Mouse (Mus musculus): Measurements from ENCODE around the gene Sspn. TPM values are rescaled to one million over a fixed set of nuclear protein-coding genes. Genes with fewer than 3 reads are reported as not detected.

Sspn gene
- polyA plus RNA-seq, 1 experiment from 2014 or later: 1.8 TPM

DNA sequence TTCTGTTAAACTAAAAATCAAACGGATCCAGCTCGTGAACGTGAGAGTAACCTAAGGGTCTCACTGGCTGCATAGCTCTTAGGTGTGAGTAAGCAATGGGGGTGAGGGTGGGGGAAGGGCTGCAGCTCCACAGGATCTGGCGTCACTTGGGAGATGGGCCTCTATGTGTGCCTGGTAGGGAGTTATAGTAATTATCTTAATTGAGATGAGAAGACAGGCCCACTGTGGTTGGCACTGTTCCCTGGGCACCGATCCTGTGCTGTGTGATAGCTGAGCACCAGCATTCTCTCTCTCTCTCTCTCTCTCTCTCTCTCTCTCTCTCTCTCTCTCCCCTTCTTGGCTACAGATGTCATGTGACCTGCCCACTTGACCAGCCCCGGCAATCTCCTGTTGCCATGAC, 9.4 kb downstream of the Sspn start:
- Histone ChIP-seq H3K9me3 (no peaks in the 10 kb centered on the region), H3K27ac (no peak overlapping the region), H3K27me3 (ENCODE audit: insufficient read depth, poor library complexity, severe bottlenecking) (no peaks in the 10 kb centered on the region), H3K4me1 (replicated peaks) (0 out of 2 replicates have a peak, but pooled peaks cover 1% of the 10 kb centered on the region), H3K4me3 (no peak overlapping the region), H3K36me3 (no peaks in the 10 kb centered on the region)
- 79% methylated on average over 6 of the region's 6 CpGs for WGBS
- DNase-seq (ENCODE audit: low spot score): no peak

DNA sequence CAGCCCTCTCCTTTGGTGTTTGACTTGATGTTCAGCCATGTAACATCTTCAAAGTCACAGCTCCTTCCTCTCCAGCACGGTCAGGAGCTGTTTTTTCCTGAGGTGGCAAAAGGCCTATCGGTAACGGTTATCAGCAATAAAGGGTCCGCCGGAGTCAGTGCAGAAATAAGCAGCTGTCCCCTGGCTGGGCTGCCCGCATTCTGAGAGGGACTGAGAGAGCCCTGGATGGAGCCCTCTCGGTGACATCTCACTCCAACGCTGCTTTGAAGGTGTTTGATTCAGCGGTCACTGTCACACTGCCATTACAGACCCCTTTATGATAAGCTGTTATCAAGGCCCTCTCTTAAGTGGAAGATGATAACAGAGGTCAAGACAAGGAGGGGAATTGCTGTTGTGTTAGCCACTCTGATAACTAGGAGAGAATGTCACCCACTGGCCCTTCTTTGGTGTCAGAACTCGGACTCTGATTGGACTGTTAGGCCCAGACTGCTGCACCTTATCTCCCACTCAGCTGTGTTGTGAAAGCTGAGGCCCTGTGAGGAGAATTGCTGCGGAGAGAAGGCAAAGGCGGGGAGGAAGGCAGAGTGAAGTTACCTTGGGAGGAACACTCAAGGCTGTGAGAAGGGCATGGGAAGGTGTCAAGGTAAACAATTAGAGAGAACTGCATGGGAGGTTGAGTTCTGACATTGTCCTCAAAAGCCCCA, 11.0 kb downstream of the Sspn start:
- Histone ChIP-seq H3K36me3 (no peaks in the 10 kb centered on the region), H3K9me3 (no peaks in the 10 kb centered on the region), H3K4me3 (no peak overlapping the region), H3K27me3 (ENCODE audit: insufficient read depth, poor library complexity, severe bottlenecking) (no peaks in the 10 kb centered on the region), H3K4me1 (replicated peaks) (no peaks in the 10 kb centered on the region), H3K27ac (no peak overlapping the region)
- WGBS: 79% methylated on average over 12 of the region's 12 CpGs
- DNase-seq (ENCODE audit: low spot score): no peak

DNA sequence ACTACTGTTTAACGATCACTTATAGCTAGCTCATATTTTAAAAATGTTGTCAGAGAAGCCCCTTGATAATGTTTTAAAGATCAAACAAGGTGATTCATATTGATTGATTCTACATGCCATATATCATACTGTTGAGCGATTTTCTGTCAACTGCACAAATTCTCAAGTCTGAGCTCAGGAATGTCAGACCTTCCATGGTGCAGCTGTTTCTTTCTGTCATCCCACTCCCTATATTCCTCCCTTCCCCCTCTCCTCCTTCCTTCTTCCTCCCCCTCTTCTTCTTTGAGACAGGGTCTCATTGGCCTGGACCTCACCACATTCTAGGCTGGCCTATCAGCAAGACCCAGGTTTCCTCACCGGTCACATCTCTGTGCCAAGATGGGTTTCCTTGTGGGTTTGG, 12.0 kb downstream of the Sspn start:
- DNase-seq (ENCODE audit: low spot score): no peak
- 93% methylated on average over 3 of the region's 3 CpGs for WGBS
- H3K9me3 ChIP-seq: no peaks in the 10 kb centered on the region

DNA sequence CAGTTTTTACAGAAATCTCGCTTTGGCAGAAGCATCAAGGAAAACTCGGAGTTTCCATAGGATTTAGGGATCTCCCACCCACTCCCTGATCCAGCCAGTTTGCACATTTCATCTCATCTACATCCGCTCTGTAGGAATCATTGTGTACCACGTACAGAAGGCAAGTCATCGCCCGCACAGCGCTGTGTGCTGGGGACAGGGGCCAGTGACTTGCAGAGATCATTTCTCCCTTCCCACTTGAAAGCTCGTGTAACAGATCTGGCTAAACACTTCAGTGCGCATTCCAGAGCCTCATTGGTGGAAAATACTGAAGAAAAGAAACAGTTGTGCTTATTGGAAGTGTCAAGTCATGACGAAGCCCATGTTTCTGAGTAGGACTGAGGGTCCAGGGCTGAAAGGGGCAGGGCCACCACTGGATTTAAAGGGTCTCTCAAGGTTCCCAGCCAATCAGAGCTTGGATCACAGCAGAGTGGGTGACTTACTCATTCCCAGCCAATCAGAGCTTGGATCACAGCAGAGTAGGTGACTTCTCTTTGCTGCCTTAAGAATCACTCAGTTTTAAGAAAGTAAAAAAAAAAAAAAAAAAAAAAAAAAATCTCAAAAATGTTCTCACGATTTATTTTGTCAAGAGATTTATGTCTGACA, 14.4 kb downstream of the Sspn start:
- Histone ChIP-seq H3K4me3 (no peak overlapping the region), H3K27ac (no peak overlapping the region), H3K9me3 (no peaks in the 10 kb centered on the region), H3K4me1 (replicated peaks) (peaks cover 13% of the 10 kb centered on the region), H3K27me3 (ENCODE audit: insufficient read depth, poor library complexity, severe bottlenecking) (no peaks in the 10 kb centered on the region), H3K36me3 (no peaks in the 10 kb centered on the region)
- DNase-seq (ENCODE audit: low spot score): no peak
- 87% methylated on average over 11 of the region's 11 CpGs for WGBS

More for the DNA sequence above, 12.0 kb downstream of the Sspn start:
- H3K4me3 ChIP-seq: no peak overlapping the region
- no peaks in the 10 kb centered on the region for H3K36me3 ChIP-seq
- H3K27me3 ChIP-seq (ENCODE audit: insufficient read depth, poor library complexity, severe bottlenecking): no peaks in the 10 kb centered on the region
- no peak overlapping the region for H3K27ac ChIP-seq
- peaks cover 6% of the 10 kb centered on the region for H3K4me1 ChIP-seq (replicated peaks)

DNA sequence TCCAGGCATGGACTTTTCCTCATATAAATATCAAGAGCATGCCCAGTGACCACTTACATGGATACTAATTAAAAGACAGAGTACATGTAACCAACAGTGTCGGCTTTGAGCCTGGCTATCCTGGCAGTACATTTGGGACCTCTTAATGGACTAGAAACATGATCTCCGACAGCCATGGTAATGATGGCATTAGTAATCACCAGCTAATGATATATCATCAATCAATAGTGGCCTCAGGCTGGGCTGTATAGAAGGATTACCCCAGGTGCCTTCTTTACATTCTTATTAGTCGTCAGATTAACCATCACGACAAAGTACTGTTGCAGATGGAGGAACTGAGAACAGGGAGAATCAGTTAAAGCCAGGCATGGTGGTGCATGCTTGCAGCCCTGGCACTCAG, 17.6 kb downstream of the Sspn start:
- peaks cover 22% of the 10 kb centered on the region for H3K4me1 ChIP-seq (replicated peaks)
- no peaks in the 10 kb centered on the region for H3K36me3 ChIP-seq
- no peak for DNase-seq (ENCODE audit: low spot score)
- H3K9me3 ChIP-seq: no peaks in the 10 kb centered on the region
- H3K27ac ChIP-seq: no peak overlapping the region
- WGBS: 62% methylated on average over 4 of the region's 4 CpGs
- H3K27me3 ChIP-seq (ENCODE audit: insufficient read depth, poor library complexity, severe bottlenecking): no peaks in the 10 kb centered on the region
- H3K4me3 ChIP-seq: no peak overlapping the region

DNA sequence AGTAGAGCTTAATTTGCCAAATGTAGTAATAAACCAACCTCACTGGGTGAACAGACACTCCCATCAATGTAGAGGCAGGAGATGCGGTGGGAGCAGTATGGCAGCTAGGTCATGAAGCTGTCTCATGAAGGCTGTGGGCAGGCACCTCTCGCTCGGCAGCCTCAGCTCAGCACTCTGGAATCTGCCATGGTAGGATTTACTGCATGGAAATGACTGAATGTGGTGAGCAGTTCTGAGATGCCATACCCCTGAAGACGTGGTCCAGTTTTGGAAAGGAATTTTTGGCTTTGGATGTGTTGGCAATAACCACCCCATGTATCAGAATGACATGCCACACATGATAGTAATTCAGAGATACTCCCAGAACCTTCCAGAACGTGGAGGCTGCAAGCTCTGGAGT, 19.2 kb downstream of the Sspn start:
- DNase-seq (ENCODE audit: low spot score): no peak
- WGBS: 88% methylated on average over 5 of the region's 5 CpGs

DNA sequence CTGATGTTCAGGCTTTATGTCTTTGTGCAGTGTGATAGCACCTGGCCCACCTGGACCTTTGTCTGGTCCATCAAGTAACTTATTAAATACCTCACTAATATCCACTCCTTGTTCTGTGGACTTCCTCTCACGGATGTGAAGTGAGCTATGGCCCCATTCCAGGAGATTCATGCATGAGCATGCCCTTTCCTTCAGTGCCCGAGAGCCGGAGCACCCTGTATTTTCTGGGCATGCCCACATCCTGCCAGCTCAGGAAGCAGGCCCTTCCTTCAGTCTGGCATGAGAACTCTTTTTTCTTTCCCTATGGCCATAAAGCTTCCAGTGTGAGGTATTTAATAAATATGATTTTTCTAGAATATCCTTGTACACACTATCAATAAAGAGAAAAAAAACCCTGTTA, 21.2 kb downstream of the Sspn start:
- WGBS: 82% methylated on average over 3 of the region's 3 CpGs
- H3K4me3 ChIP-seq: no peak overlapping the region

More for the DNA sequence above, 19.2 kb downstream of the Sspn start:
- Histone ChIP-seq H3K4me3 (no peak overlapping the region), H3K27ac (no peak overlapping the region), H3K9me3 (no peaks in the 10 kb centered on the region), H3K4me1 (replicated peaks) (peaks cover 23% of the 10 kb centered on the region), H3K27me3 (ENCODE audit: insufficient read depth, poor library complexity, severe bottlenecking) (no peaks in the 10 kb centered on the region), H3K36me3 (no peaks in the 10 kb centered on the region)

DNA sequence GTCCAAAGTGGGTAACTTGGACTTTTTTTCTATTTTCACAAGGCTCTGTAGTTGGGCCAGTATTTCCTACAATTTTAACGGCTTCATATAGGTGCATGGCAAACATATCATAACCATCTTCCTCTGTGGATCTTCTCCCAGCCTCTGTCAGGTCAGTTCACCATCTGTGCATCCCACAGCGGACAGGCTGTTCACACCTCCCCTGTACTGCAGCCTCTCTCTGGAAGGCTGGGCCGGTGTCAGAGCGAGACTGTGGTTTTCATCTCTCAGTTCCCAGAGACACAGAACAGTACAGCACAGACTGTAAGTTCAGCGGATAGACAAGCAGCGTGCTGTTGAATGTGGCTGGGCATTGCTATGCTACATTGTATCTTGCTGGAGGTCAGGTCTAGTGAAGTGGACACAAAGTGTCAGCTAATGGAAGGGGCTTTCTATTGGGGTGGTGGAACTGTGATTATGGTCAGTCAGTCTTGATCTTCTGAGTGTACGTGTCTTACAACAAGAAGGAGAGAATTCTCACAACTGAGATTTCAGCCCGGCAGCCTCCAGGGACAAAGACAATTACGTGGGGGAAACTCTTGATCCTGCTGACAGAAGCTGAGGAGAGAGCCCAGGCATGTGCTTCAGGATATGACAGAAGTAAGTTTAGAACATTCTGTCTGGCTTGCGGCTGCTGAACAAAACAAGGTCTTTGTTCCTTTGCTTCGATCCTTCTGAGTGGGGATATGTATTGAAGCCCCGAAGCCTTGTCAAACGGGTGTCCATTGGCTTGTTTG, 21.9 kb downstream of the Sspn start:
- no peak for DNase-seq (ENCODE audit: low spot score)

More for the DNA sequence above, 21.2 kb downstream of the Sspn start:
- H3K27ac ChIP-seq: no peak overlapping the region
- H3K36me3 ChIP-seq: no peaks in the 10 kb centered on the region
- H3K9me3 ChIP-seq: no peaks in the 10 kb centered on the region
- no peaks in the 10 kb centered on the region for H3K27me3 ChIP-seq (ENCODE audit: insufficient read depth, poor library complexity, severe bottlenecking)
- DNase-seq (ENCODE audit: low spot score): no peak
- peaks cover 25% of the 10 kb centered on the region for H3K4me1 ChIP-seq (replicated peaks)

DNA sequence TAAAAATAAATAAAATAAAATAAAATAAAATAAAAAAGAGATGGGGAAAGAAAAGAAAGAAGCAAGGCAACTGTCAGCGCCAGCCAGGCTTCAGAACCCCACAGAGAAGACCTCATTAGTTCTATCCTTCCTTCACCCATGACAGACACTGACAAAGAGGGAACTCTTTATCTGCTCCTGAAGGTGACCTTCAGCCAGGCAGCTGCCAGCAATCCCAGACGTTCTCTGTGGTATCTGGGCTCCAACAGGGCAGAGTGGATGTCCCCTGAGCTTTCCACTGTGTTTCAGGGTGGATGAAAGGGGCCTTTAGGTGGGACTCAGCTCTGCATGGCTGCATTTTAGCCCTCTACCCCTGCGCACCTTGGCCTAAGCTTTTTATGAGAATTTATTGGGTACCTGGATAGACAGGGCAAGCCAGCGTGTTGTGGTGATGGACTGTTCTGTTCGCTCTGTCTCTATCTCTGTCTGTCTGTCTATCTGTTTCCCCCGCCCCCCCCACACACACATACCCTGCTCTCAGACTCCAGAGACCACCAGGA, 26.1 kb downstream of the Sspn start:
- DNase-seq (ENCODE audit: low spot score): no peak
- no peaks in the 10 kb centered on the region for H3K9me3 ChIP-seq
- no peak overlapping the region for H3K4me3 ChIP-seq
- H3K27ac ChIP-seq: 0 out of 2 replicates have a peak overlapping the region, but pooled peaks have one; percentile 45
- H3K4me1 ChIP-seq (replicated peaks): peaks cover 20% of the 10 kb centered on the region
- 68% methylated on average over 6 of the region's 6 CpGs for WGBS
- H3K36me3 ChIP-seq: no peaks in the 10 kb centered on the region
- no peaks in the 10 kb centered on the region for H3K27me3 ChIP-seq (ENCODE audit: insufficient read depth, poor library complexity, severe bottlenecking)

More for the DNA sequence above, 21.9 kb downstream of the Sspn start:
- Histone ChIP-seq H3K27me3 (ENCODE audit: insufficient read depth, poor library complexity, severe bottlenecking) (no peaks in the 10 kb centered on the region), H3K36me3 (no peaks in the 10 kb centered on the region), H3K27ac (no peak overlapping the region), H3K4me3 (no peak overlapping the region), H3K4me1 (replicated peaks) (peaks cover 27% of the 10 kb centered on the region), H3K9me3 (no peaks in the 10 kb centered on the region)
- WGBS: 77% methylated on average over 13 of the region's 13 CpGs

DNA sequence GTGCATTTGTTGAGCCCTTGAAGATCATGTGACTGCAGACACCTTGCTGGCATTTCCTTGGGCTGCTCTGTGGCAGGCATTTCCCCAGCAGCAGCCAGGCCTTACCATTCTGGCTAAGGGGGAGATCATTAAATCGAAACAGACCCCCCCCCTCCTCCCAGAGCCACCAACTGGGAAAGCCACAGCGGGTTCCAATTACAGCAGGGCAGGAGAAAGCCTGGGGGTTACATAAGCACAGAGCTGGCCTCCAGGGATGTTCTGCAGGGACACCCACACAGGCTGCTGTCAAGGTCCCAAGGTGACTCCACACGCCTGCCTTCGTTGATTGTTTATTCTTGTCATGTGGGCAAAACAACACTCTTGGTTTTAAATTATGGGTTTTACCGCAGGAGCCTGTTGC, 26.6 kb downstream of the Sspn start:
- Histone ChIP-seq H3K27ac (0 out of 2 replicates have a peak overlapping the region, but pooled peaks have one; percentile 45), H3K27me3 (ENCODE audit: insufficient read depth, poor library complexity, severe bottlenecking) (no peaks in the 10 kb centered on the region), H3K9me3 (no peaks in the 10 kb centered on the region), H3K36me3 (no peaks in the 10 kb centered on the region), H3K4me3 (no peak overlapping the region), H3K4me1 (replicated peaks) (peaks cover 20% of the 10 kb centered on the region)
- WGBS: 31% methylated on average over 5 of the region's 5 CpGs
- DNase-seq (ENCODE audit: low spot score): no peak

DNA sequence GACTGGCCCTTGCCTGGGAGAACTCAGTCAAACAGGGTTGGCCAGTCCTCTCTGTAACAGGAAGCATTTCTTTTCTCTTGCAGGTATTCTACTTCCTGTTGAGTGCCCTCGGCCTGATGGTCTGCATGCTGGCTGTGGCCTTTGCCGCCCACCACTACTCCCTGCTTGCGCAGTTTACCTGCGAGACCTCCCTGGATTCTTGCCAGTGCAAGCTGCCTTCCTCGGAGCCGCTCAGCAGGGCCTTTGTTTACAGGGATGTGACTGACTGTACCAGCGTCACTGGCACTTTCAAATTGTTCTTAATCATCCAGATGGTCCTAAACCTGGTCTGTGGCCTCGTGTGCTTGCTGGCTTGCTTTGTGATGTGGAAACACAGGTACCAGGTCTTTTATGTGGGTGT, 29.6 kb downstream of the Sspn start:
- peaks cover 10% of the 10 kb centered on the region for H3K4me1 ChIP-seq (replicated peaks)
- H3K4me3 ChIP-seq: no peak overlapping the region
- H3K27me3 ChIP-seq (ENCODE audit: insufficient read depth, poor library complexity, severe bottlenecking): no peaks in the 10 kb centered on the region
- DNase-seq (ENCODE audit: low spot score): no peak
- H3K9me3 ChIP-seq: no peaks in the 10 kb centered on the region
- H3K27ac ChIP-seq: no peak overlapping the region
- no peaks in the 10 kb centered on the region for H3K36me3 ChIP-seq
- 67% methylated on average over 8 of the region's 8 CpGs for WGBS

DNA sequence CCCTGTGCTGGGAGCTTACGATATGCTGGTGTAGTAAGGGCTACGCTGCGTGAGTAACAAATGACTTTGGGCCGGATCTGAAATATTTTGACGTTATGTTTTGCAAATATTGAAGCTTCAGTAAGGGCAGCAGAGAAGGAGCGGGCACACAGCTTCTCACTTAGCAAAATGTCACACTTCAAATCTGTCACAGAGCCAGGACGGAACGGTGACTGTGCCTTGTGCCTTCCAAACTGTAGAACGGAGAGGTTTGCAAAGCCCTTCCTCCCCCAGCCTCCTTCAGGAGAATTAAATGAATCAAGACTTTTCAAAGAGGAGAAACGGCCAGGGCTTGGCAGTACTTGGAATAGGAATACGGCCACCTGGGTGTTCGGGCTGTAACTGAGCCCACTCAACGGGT, 32.5 kb downstream of the Sspn start:
- H3K9me3 ChIP-seq: no peaks in the 10 kb centered on the region
- DNase-seq (ENCODE audit: low spot score): no peak
- no peak overlapping the region for H3K27ac ChIP-seq
- no peaks in the 10 kb centered on the region for H3K27me3 ChIP-seq (ENCODE audit: insufficient read depth, poor library complexity, severe bottlenecking)
- WGBS: 93% methylated on average over 13 of the region's 13 CpGs
- no peaks in the 10 kb centered on the region for H3K36me3 ChIP-seq
- 0 out of 2 replicates have a peak, but pooled peaks cover 3% of the 10 kb centered on the region for H3K4me1 ChIP-seq (replicated peaks)
- H3K4me3 ChIP-seq: no peak overlapping the region

Measured in hindbrain, embryonic 10.5 days (tissue).